Mouse (Mus musculus) megakaryocyte, embryonic 14.5 days (primary cell): Measurements from ENCODE around the gene Tmem218.

Source experiments
- FLI1 ChIP-seq: IDR thresholded peaks from 2 replicates; pipeline ENCODE4 v1.6.1; 2012; ENCODE audit warnings: low read length, inconsistent platforms, mixed read lengths
- GATA1 ChIP-seq: IDR thresholded peaks from 3 replicates; pipeline ENCODE4 v1.6.1; 2012; ENCODE audit warnings: mixed read lengths, low read length, inconsistent platforms, borderline replicate concordance

DNA sequence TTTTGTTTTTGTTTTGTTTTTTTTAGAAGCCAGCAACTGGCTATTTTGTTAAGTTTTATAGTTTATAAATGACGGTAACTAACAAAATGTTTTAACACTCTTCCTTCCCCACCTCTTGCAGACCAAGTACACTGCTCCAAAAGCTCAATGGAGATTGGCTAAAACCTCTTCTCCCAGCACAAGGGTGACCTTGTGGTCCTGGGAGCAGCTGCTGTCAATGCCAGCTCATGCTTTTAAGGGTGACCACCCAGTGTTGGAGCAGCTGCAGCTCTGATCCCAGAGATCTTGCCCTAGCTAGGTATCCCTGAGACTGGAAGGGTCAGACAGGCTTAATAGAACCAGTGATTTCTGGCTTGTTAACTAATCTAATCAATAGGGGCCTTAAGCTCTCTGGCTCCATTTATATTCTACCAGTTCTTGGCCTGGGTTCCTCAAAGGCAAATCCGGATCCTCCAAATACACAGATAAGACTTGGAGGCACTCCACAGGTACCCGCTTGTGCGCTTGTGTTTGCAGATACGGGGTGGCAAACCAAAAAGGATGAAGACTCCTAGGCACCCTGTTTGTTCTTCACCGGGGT lies 46.6 kb downstream of the Tmem218 start:
- TF ChIP-seq FLI1 (no peak), GATA1 (no peak)
